Mouse (Mus musculus): ENCODE data around the gene Marco.

The Marco gene

DNA sequence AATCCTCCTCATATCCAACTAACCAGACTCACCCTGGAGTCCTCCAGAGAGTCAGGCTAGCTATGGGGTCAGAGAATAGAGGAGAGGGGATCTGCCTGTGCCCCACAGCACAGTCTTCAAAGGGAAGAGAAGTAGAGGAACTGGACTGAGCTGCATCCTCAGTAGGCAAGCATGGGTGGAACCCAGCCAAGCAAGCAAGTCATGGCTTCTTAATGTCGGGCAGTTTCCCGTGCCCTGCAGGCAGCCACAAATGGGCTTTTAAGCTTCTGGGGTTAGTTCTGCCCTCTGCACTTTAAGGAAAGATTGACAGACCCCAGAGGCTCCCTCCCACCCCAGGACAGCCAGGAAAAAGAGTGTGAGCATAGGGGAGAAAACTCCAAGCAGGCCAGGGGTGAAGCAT is 63.2 kb downstream of the Marco start:
- DNase-seq (ENCODE audit: low spot score): no peak

DNA sequence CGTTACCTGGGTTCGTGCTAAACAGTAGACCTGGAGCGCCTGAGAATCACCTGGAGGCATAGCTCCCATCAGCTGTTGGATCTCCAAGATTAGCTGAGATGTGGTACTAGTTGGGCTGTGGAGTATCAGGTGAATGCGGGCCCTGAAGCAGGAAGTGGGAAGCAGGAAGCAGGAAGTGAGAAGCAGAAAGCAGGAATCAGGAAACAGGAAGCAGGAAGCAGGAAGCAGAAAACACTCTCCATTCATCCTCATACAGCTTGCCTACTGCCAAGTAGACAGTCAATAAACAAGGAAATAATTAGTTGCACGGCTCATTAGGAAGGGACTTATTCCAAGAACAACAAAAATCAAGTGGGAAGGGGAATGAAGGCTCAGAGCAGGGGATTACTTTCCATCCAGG is 69.2 kb downstream of the Marco start:
- no peak for DNase-seq (ENCODE audit: low spot score)

DNA sequence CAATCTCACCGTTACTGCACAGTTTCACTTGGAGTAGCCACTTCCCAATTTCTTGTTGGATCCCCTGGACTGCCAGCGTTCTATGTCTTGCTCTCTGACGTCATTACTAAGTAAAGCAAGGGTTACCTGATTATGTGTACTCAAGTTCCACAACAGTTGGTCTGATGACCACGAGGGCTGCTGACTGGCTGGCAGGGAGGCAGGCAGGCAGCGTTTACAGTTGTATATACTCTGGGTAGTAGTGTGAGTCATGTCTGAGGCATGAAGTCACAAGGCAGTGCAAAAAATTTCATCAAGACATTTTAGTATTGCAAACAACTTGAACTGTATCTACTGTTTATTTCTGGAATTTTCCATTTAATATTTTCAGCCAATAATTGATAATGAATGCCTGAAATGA is 74.7 kb downstream of the Marco start:
- no peak for DNase-seq (ENCODE audit: low spot score)

DNA sequence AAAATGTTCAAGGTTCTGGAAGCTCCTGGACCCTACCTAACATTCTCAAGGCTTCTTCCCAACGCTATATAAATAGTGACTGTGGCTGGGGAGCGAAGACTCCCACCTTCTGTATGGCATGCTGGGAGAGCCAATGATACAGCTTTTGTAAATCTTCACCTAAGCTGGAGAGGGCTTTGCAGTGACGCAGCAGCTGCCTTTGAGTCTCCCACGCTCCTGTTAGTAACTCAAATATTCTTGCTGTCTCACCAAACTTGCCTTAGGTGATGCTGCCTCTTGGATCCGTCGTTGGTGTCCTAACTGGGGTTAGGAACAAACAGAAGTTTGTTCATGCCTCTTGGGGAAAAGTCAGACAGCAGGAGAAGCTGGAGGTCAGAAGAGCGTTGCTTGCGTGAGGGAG is 79.2 kb downstream of the Marco start:
- DNase-seq (ENCODE audit: low spot score): no peak
